Mouse (Mus musculus) adrenal gland, adult (tissue): ENCODE data around the gene Ppil4.
A peak's percentile ranks its signal among the peaks of the same experiment; 100 is the strongest.

Source experiments
- DNase-seq, 2 experiments: peaks; one replicate each; pipeline ENCODE4 v3.0.0; 2022 to 2023; ENCODE audit warnings: low spot score in 1 of 2; ENCODE audit not compliant: inconsistent age in 2 of 2

Ppil4 gene

DNA sequence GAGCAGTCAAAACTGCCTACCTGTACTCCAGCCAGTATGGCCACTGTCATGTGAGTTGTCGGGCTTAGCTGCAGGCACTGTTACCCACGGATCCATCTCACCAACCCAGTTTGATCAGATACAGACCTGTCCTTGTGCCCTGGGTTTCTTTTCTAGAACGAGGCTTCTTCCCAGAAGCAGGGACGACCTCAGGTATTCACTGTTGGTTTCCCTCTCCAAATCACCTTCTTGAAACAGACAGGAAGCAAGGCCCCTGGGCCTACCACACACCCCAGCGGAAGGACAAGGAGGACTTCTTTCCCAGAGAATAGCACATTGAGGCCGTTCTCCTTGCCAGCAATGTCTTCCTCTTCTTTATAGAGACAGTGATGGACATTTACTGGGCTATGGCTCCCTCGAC lies 67.8 kb downstream of the Ppil4 start:
- no peak for DNase-seq

DNA sequence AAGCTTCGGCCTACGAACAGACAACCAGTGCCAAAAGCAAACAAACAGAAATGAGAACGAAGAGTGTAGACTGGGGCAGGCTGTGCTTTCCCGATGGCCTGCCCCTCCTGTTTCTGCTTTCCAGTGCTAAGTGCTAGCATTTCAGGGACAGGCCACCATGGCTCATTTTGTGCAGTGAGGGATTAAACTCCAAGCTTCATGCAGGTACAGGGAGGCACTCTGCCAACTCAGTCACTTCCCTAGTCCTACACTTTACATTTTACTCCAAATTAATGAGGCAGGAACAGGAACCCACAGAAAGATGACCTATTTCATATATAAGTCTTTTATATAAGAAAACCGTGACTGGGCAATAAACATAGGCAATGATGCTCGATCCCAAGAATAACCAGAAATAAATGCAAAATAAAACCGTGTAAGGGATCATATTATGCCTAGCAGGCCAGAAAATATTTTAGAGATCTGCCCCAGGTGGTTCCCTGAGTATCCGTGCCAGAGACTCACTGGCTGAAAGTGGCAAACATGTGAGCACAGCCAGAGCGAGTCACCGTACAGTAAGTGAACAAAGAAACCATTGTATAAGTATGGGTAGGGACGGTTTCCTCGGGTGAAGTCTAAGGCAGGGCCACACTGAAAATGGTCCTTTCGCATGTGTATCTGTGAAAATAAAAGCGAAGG lies 68.7 kb downstream of the Ppil4 start:
- DNase-seq = no peak

DNA sequence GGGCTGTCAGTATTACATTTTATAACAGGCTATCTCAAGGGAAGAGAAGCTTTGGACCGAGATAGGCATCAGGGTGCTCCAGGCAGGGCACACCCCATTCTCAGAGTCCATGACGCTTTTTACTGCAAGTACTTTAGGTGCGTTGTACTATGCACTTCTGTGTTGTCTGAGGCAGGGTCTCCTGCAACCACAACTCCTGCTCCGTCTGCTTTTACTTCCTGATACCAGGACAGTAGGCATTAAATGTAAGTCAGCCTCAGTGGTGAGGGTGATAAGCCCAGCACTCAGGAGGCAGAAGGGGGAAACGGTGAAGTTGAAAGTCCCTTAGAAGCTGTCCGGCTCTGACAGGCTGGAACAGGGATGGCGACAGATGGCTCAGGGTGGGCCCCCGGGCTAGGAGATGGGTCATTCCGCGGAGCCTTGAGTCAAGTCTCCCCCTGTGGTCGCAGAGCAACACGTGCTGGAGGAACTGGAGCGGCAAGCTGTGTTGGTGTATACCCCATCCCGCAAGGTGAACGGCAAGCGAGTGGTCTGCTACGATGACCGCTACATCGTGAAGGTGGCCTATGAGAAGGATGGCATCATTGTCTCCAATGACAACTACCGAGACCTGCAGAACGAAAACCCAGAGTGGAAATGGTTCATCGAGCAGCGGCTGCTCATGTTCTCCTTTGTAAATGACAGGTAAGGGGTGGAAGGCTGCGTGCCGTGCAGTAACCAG lies 69.4 kb downstream of the Ppil4 start:
- DNase-seq = no peak

DNA sequence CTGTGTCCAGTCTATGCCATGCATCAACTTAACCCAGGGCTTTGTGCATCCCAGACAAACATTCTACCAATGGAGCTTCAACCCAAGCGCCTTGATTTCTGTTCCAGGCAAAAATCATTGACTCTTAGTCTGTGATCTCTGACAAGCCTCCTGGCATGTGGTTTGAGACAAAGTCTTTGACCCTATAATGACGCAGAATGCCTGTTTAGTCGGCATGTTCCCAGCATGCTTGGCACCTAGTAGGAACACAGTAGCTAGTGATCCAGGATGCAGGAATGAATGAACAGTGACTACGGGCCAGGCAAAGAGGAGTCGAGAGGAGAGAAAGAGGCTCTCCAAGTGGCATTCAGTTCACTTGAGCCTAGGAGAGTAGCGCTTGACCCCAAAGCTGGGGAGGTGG lies 70.7 kb downstream of the Ppil4 start:
- DNase-seq = no peak

DNA sequence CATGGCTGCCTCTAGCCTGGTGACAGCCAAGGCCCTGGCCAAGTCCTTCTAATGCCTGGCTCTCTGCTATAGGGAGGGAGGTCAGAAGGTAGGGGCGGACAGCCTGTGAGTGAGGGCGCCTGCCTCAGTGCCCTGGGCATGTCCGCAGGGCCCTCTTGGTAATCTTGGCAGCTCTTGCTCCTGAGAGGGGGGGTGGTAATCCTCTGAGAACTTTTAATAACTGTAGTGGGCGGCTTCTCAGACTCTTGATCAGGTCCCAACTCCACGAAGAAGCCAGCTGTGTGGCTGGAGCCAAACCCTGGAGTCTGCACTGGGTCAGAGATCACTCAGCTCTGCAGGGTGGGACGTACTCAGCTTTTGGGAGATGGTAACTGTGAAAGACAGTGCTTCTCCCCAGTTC lies 71.5 kb downstream of the Ppil4 start:
- DNase-seq = no peak

DNA sequence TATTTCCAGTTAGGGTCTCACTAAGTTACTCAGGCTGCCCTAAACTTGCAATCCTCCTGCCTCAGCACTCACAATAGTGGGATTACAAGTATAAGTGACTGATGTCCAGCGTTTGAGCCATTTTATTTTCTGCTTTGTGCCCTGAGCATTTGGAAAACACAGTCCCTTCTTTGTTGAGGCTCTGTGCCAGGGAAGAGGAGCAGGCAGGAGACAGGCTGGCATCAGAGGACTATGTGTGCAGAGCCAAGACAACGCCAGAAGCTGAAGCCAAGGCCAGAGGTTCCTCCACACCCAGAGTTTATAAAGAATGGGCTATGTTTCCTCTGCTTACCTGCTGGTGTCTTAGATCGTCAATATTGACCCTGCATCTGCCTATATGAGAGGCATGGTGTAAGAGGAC lies 72.1 kb downstream of the Ppil4 start:
- DNase-seq = no peak

- peak; percentile 29 to 68 for DNase-seq
Measured at GRCm38 (mm10) chr10:7866762-7867665, 74.3 kb downstream of the Ppil4 start.

DNA sequence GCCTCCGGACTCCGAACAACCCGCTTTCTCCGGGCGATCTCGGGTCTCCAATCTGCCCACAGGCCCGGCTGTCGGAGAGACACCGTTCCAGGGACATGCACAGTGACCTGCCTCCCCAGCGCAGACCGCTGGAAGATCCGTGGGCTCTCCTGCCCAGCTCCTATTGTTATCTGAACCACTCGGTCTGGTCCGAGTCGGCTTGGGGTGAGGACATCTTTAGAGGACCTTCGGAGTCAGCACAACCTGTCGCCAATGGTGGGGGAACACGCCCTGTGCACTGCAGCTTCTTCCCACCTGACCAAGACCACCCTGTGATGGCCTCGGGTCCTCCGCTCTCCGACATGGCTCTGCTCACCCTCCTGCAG lies 75.0 kb downstream of the Ppil4 start:
- DNase-seq = no peak

GRCm38 (mm10) chr10:7869746-7870145 lies 77.1 kb downstream of the Ppil4 start:
- DNase-seq = no peak

- peak in 1 of 2 experiments; percentile 49 for DNase-seq
Measured at GRCm38 (mm10) chr10:7870571-7871315, 78.1 kb downstream of the Ppil4 start.

DNA sequence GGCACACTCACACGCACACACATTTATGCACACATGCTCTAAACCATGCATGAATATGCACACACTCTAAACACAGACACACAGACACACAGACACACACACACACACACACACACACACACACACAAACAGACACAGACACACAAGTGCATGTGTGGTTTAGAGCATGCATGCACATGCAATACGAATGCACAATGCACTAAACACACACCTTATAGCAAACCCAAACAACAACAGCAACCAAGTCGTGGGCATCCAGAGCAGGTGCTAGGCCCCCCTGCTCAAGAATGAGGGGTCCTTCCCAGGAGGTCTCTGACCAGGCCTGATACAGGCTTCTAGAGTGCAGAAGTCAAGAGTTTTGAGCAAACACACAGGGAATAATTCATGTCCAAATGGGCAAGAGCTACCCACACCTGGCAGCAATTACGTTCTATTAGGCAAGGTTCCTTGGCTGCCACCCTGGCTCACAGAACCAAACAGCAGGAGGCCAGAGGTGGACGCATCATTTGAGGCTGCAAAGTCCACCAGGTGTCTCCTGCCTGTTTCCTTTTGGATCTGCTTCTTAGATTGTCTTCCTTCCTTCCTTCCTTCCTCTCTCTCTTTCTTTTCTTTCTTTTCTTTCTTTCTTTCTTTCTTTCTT lies 78.8 kb downstream of the Ppil4 start:
- DNase-seq = no peak
